Mouse (Mus musculus) ES-Bruce4 (cell line): ENCODE results near the gene Zfp850. TPM values are rescaled to one million over a fixed set of nuclear protein-coding genes. Genes with fewer than 3 reads are reported as not detected.
"Not testable (repeated sequence)": the region's sequence is repeated elsewhere in the genome, so short reads cannot be mapped to it uniquely, and the experiment has no call there.

Source experiments
- H3K27ac ChIP-seq: 2 replicates; pipeline ENCODE4 v1.5.1; 2012; ENCODE audit warnings: low read length, inconsistent platforms; ENCODE audit not compliant: insufficient read depth
- H3K27me3 ChIP-seq: 2 replicates; pipeline ENCODE4 v1.6.1; 2012; ENCODE audit warnings: mild to moderate bottlenecking, low read length, inconsistent platforms; ENCODE audit not compliant: control insufficient read depth, poor library complexity, insufficient read depth, severe bottlenecking
- H3K36me3 ChIP-seq: 2 replicates; pipeline ENCODE4 v1.6.1; 2012; ENCODE audit warnings: inconsistent platforms, mild to moderate bottlenecking, low read length, moderate library complexity; ENCODE audit not compliant: control insufficient read depth, poor library complexity, insufficient read depth, severe bottlenecking
- H3K4me1 ChIP-seq: one replicate; pipeline ENCODE4 v1.8.1; 2011; ENCODE audit warnings: low read length; ENCODE audit not compliant: control insufficient read depth, insufficient read depth
- H3K4me3 ChIP-seq: 2 replicates; pipeline ENCODE4 v1.5.1; 2011; ENCODE audit warnings: low read depth, mild to moderate bottlenecking, low read length
- H3K9ac ChIP-seq: 2 replicates; pipeline ENCODE4 v1.6.1; 2012; ENCODE audit warnings: low read depth, mild to moderate bottlenecking, inconsistent platforms; ENCODE audit not compliant: poor library complexity, severe bottlenecking
- H3K9me3 ChIP-seq: replicated peaks from 2 replicates; pipeline ENCODE4 v1.6.1; 2012; ENCODE audit warnings: mild to moderate bottlenecking, low read length, inconsistent platforms; ENCODE audit not compliant: control insufficient read depth, poor library complexity, insufficient read depth, severe bottlenecking
- CTCF ChIP-seq: IDR thresholded peaks from one replicate; pipeline ENCODE4 v1.8.1; 2011; ENCODE audit warnings: low read depth, low read length
- EP300 ChIP-seq: IDR thresholded peaks from 2 replicates; pipeline ENCODE4 v1.6.1; 2011; ENCODE audit warnings: low read depth, low read length; ENCODE audit not compliant: insufficient read depth
- POLR2A ChIP-seq: IDR thresholded peaks from one replicate; pipeline ENCODE4 v1.8.1; 2011; ENCODE audit warnings: low read length; ENCODE audit not compliant: insufficient read depth
- polyA plus RNA-seq: library from polyadenylated mRNA; stranded (reverse); fragments of >200 nt; gene quantifications from 2 replicates; pipeline ENCODE4 v1.2.4, GENCODE M21; 2011; ENCODE audit warnings: low read depth; ENCODE audit not compliant: missing spikeins, insufficient read depth, insufficient read length

Gene Zfp850
- polyA plus RNA-seq, 1 experiment: 16.4 TPM

GRCm38 (mm10) chr7:28044524-28044923 is 30.6 kb upstream of the Zfp850 start:
- H3K4me3 ChIP-seq: no peak overlapping the region
- no peaks in the 10 kb centered on the region for H3K4me1 ChIP-seq
- H3K27me3 ChIP-seq: no peaks in the 10 kb centered on the region
- no peak overlapping the region for H3K9ac ChIP-seq
- no peak overlapping the region for H3K27ac ChIP-seq
- H3K36me3 ChIP-seq: peaks cover 59% of the 10 kb centered on the region
- TF ChIP-seq CTCF: no peak
- no peak for TF ChIP-seq EP300
- no peak for TF ChIP-seq POLR2A
- H3K9me3 ChIP-seq: no peaks in the 10 kb centered on the region

GRCm38 (mm10) chr7:28014445-28014810 is 513 bp upstream of the Zfp850 start:
- H3K36me3 ChIP-seq: peaks cover 6% of the 10 kb centered on the region
- H3K9ac ChIP-seq: peak overlapping the region; percentile 61
- H3K4me3 ChIP-seq: peak overlapping the region; percentile 76
- no peaks in the 10 kb centered on the region for H3K27me3 ChIP-seq
- no peaks in the 10 kb centered on the region for H3K9me3 ChIP-seq
- no peak overlapping the region for H3K27ac ChIP-seq
- no peak for TF ChIP-seq EP300
- no peak for TF ChIP-seq CTCF
- TF ChIP-seq POLR2A: no peak
- no peaks in the 10 kb centered on the region for H3K4me1 ChIP-seq

GRCm38 (mm10) chr7:28010271-28010670 is 3.6 kb downstream of the Zfp850 start:
- Histone ChIP-seq H3K4me1 (no peaks in the 10 kb centered on the region), H3K4me3 (no peak overlapping the region), H3K9me3 (no peaks in the 10 kb centered on the region), H3K9ac (no peak overlapping the region), H3K36me3 (peaks cover 19% of the 10 kb centered on the region), H3K27me3 (no peaks in the 10 kb centered on the region), H3K27ac (no peak overlapping the region)
- TF ChIP-seq POLR2A (no peak), CTCF (no peak), EP300 (no peak)

- H3K27me3 ChIP-seq: no peaks in the 10 kb centered on the region
- no peaks in the 10 kb centered on the region for H3K4me1 ChIP-seq
- H3K9me3 ChIP-seq: peaks cover 6% of the 10 kb centered on the region
- no peak overlapping the region for H3K4me3 ChIP-seq
- no peak overlapping the region for H3K27ac ChIP-seq
- H3K36me3 ChIP-seq: no peaks in the 10 kb centered on the region
- no peak overlapping the region for H3K9ac ChIP-seq
- TF ChIP-seq POLR2A (no peak), EP300 (no peak), CTCF (no peak)
Measured at GRCm38 (mm10) chr7:27982197-27982596, 31.7 kb downstream of the Zfp850 start.

GRCm38 (mm10) chr7:27978683-27979528 is 35.0 kb downstream of the Zfp850 start, which contains the start of gene Zfp780b:
Gene Zfp780b (minus strand): TSS chr7:27979171.
- no peaks in the 10 kb centered on the region for H3K4me1 ChIP-seq
- no peaks in the 10 kb centered on the region for H3K27me3 ChIP-seq
- H3K27ac ChIP-seq: peak within 1 kb of the TSS; percentile 33
- no peaks in the 10 kb centered on the region for H3K9me3 ChIP-seq
- peak within 1 kb of the TSS; percentile 89 for H3K4me3 ChIP-seq
- no peak for TF ChIP-seq CTCF
- no peak for TF ChIP-seq POLR2A
- TF ChIP-seq EP300: no peak
- H3K9ac ChIP-seq: peak within 1 kb of the TSS; percentile 72
- no peaks in the 10 kb centered on the region for H3K36me3 ChIP-seq

- H3K27me3 ChIP-seq, H3K9ac ChIP-seq, H3K4me1 ChIP-seq, H3K9me3 ChIP-seq, H3K27ac ChIP-seq, H3K4me3 ChIP-seq, H3K36me3 ChIP-seq: not testable (repeated sequence)
Measured at GRCm38 (mm10) chr7:27949451-27949850, 64.5 kb downstream of the Zfp850 start.

- not testable (repeated sequence) for H3K27ac ChIP-seq, H3K36me3 ChIP-seq, H3K4me1 ChIP-seq, H3K9ac ChIP-seq, H3K9me3 ChIP-seq, H3K4me3 ChIP-seq, H3K27me3 ChIP-seq
Measured at GRCm38 (mm10) chr7:27941869-27942268, 72.0 kb downstream of the Zfp850 start.
